Mouse (Mus musculus): ENCODE data around the gene AC129217.1.
A peak's percentile ranks its signal among the peaks of the same experiment; 100 is the strongest.

AC129217.1 gene

GRCm38 (mm10) chr19:8829660-8830059, at the start of gene AC129217.1:
AC129217.1 (plus strand) TSS chr19:8829773.
- Histone ChIP-seq H3K4me3 (replicated peaks; ENCODE audit: low read length) (no peak within 1 kb of the TSS), H3K27me3 (ENCODE audit: insufficient read depth, low read length) (no peaks in the 10 kb centered on the region), H3K4me1 (replicated peaks; ENCODE audit: low read depth, low read length) (peaks cover 35% of the 10 kb centered on the region), H3K9me3 (ENCODE audit: low read length) (no peaks in the 10 kb centered on the region), H3K36me3 (ENCODE audit: insufficient read depth, low read length) (peaks cover 99% of the 10 kb centered on the region)
- TF ChIP-seq NANOG (IDR thresholded peaks at IDR 0.05; ENCODE audit: borderline replicate concordance, low read length) (no peak), CTCF (conservative IDR thresholded peaks at IDR 0.05; ENCODE audit: low read length) (no peak), POU5F1 (IDR thresholded peaks at IDR 0.05; ENCODE audit: borderline replicate concordance, low read length) (no peak)

DNA sequence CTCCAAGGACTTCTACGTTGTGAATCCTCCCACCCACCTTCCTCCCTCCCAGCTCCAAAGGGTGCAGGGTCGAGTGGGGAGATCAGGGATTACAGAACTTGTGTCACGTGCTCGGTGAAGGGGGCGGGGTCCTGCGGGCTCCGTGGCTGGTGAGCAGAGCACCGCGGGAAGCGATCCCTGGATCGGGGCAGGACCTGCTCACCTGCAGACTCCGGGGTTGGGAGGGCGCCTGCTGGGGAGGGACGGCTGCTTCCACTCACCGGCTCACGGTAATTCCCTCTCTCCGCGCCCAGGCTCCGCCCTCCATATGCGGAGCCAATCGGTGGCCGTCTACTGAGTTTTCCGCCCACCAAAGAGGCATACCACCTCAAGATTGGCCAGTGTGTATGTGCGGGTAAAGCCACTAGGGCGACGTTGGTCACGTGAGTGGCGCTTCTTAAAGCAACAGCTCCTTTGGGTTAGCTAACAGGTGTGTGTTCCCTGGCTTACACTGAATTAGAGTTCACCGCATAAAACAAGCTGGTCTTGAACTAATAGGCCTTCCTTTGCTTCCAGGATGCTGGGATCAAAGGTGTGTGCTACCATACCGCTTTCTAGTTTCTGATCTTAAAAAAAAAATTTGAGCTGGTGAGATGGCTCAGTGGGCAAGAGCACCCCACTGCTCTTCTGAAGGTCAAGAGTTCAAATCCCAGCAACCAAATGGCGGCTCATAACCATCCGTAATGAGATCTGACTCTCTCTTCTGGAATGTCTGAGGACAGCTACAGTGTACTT, 43.4 kb upstream of the AC129217.1 start, which contains the start of gene Taf6l:
Gene Taf6l (minus strand): TSS at position 410 of the 774 bp plus-strand sequence.
- Histone ChIP-seq H3K36me3 (ENCODE audit: insufficient read depth, low read length) (peaks cover 47% of the 10 kb centered on the region), H3K27me3 (ENCODE audit: insufficient read depth, low read length) (no peaks in the 10 kb centered on the region), H3K4me1 (replicated peaks; ENCODE audit: low read depth, low read length) (peaks cover 52% of the 10 kb centered on the region), H3K4me3 (replicated peaks; ENCODE audit: low read length) (peak within 1 kb of the TSS; percentile 90), H3K9me3 (ENCODE audit: low read length) (no peaks in the 10 kb centered on the region)
- TF ChIP-seq NANOG (IDR thresholded peaks at IDR 0.05; ENCODE audit: borderline replicate concordance, low read length) (no peak), CTCF (conservative IDR thresholded peaks at IDR 0.05; ENCODE audit: low read length) (no peak), POU5F1 (IDR thresholded peaks at IDR 0.05; ENCODE audit: borderline replicate concordance, low read length) (no peak)

GRCm38 (mm10) chr19:8788521-8788920, 41.1 kb upstream of the AC129217.1 start:
- no peak overlapping the region for H3K4me3 ChIP-seq (replicated peaks; ENCODE audit: low read length)
- no peaks in the 10 kb centered on the region for H3K9me3 ChIP-seq (ENCODE audit: low read length)
- peaks cover 41% of the 10 kb centered on the region for H3K36me3 ChIP-seq (ENCODE audit: insufficient read depth, low read length)
- no peaks in the 10 kb centered on the region for H3K27me3 ChIP-seq (ENCODE audit: insufficient read depth, low read length)
- peaks cover 64% of the 10 kb centered on the region for H3K4me1 ChIP-seq (replicated peaks; ENCODE audit: low read depth, low read length)
- TF ChIP-seq NANOG (IDR thresholded peaks at IDR 0.05; ENCODE audit: borderline replicate concordance, low read length) (no peak), POU5F1 (IDR thresholded peaks at IDR 0.05; ENCODE audit: borderline replicate concordance, low read length) (no peak), CTCF (conservative IDR thresholded peaks at IDR 0.05; ENCODE audit: low read length) (no peak)

- Histone ChIP-seq H3K4me1 (replicated peaks; ENCODE audit: low read depth, low read length) (peaks cover 65% of the 10 kb centered on the region), H3K4me3 (replicated peaks; ENCODE audit: low read length) (no peak overlapping the region), H3K27me3 (ENCODE audit: insufficient read depth, low read length) (no peaks in the 10 kb centered on the region), H3K9me3 (ENCODE audit: low read length) (no peaks in the 10 kb centered on the region), H3K36me3 (ENCODE audit: insufficient read depth, low read length) (peaks cover 41% of the 10 kb centered on the region)
- TF ChIP-seq CTCF (conservative IDR thresholded peaks at IDR 0.05; ENCODE audit: low read length), result no peak
- TF ChIP-seq POU5F1 (IDR thresholded peaks at IDR 0.05; ENCODE audit: borderline replicate concordance, low read length), result no peak
- no peak for TF ChIP-seq NANOG (IDR thresholded peaks at IDR 0.05; ENCODE audit: borderline replicate concordance, low read length)
Observed at GRCm38 (mm10) chr19:8789171-8789570, 40.4 kb upstream of the AC129217.1 start.

DNA sequence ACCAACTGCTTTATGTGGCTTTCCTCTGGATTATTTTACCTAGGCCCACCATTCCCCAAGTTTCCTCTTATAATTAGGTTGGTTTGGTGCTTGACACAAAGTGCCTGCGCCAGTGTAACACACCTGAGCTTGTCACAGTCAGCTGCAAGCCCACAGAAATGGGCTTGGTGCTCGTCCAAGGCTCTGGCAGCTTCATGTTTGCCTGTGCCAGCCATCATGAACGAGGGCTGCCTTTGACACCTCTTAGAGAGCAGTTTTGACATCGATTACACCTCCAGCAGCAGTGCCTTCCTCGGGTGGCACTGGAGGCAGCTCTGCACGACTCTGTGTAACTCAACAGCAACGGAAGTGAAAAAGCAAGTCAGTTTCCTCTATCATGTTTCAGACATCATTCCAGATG, 39.4 kb upstream of the AC129217.1 start:
- no peak for TF ChIP-seq NANOG (IDR thresholded peaks at IDR 0.05; ENCODE audit: borderline replicate concordance, low read length)
- TF ChIP-seq CTCF (conservative IDR thresholded peaks at IDR 0.05; ENCODE audit: low read length), result no peak
- peaks cover 41% of the 10 kb centered on the region for H3K36me3 ChIP-seq (ENCODE audit: insufficient read depth, low read length)
- H3K4me3 ChIP-seq (replicated peaks; ENCODE audit: low read length), result no peak overlapping the region
- H3K27me3 ChIP-seq (ENCODE audit: insufficient read depth, low read length), result no peaks in the 10 kb centered on the region
- H3K9me3 ChIP-seq (ENCODE audit: low read length), result no peaks in the 10 kb centered on the region
- H3K4me1 ChIP-seq (replicated peaks; ENCODE audit: low read depth, low read length), result peaks cover 55% of the 10 kb centered on the region

DNA sequence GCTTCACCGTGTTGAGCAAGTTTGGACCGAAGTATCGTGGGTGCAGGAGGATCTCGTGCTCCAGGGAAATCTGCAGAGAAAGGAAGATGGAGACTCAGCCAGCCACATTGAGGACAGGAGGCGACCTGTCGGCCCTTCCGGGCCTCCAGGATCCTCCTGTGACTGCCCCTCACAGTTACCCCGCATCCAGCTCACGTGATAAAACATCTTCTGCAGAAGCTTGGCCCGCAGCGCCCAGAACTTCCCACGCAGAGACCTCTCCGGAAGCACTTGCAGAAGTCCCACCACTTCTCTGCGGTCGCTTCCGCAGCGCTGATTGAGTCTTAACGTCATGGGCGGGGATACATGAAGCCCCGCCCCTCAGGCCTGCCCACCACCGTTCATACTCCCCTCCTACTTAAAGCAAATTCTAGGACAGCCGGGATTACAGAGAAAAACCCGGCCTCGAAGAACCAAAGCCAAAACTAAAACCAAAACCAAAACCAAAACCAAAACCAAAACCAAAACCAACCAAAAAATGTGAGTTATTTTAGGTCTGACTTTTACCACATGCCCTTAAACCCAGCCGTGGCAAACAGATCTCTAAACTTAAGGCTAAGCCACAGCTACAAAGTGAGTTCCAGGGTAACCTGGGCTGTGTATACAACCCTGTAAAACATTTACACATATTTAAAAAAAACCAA, 31.2 kb upstream of the AC129217.1 start, which contains the start of gene Polr2g:
Gene Polr2g (minus strand): TSS at position 314 of the 683 bp plus-strand sequence.
- no peaks in the 10 kb centered on the region for H3K27me3 ChIP-seq (ENCODE audit: insufficient read depth, low read length)
- H3K36me3 ChIP-seq (ENCODE audit: insufficient read depth, low read length), result peaks cover 40% of the 10 kb centered on the region
- peak within 1 kb of the TSS; percentile 88 for H3K4me3 ChIP-seq (replicated peaks; ENCODE audit: low read length)
- peaks cover 42% of the 10 kb centered on the region for H3K4me1 ChIP-seq (replicated peaks; ENCODE audit: low read depth, low read length)
- H3K9me3 ChIP-seq (ENCODE audit: low read length), result no peaks in the 10 kb centered on the region
- TF ChIP-seq POU5F1 (IDR thresholded peaks at IDR 0.05; ENCODE audit: borderline replicate concordance, low read length) (no peak), CTCF (conservative IDR thresholded peaks at IDR 0.05; ENCODE audit: low read length) (no peak), NANOG (IDR thresholded peaks at IDR 0.05; ENCODE audit: borderline replicate concordance, low read length) (no peak)

- H3K36me3 ChIP-seq (ENCODE audit: insufficient read depth, low read length), result peaks cover 40% of the 10 kb centered on the region
- H3K4me1 ChIP-seq (replicated peaks; ENCODE audit: low read depth, low read length), result peaks cover 44% of the 10 kb centered on the region
- no peak for TF ChIP-seq NANOG (IDR thresholded peaks at IDR 0.05; ENCODE audit: borderline replicate concordance, low read length)
- TF ChIP-seq CTCF (conservative IDR thresholded peaks at IDR 0.05; ENCODE audit: low read length), result no peak
- TF ChIP-seq POU5F1 (IDR thresholded peaks at IDR 0.05; ENCODE audit: borderline replicate concordance, low read length), result no peak
- peak overlapping the region; percentile 88 for H3K4me3 ChIP-seq (replicated peaks; ENCODE audit: low read length)
- no peaks in the 10 kb centered on the region for H3K27me3 ChIP-seq (ENCODE audit: insufficient read depth, low read length)
- no peaks in the 10 kb centered on the region for H3K9me3 ChIP-seq (ENCODE audit: low read length)
Observed at GRCm38 (mm10) chr19:8798947-8799315, 30.6 kb upstream of the AC129217.1 start.

DNA sequence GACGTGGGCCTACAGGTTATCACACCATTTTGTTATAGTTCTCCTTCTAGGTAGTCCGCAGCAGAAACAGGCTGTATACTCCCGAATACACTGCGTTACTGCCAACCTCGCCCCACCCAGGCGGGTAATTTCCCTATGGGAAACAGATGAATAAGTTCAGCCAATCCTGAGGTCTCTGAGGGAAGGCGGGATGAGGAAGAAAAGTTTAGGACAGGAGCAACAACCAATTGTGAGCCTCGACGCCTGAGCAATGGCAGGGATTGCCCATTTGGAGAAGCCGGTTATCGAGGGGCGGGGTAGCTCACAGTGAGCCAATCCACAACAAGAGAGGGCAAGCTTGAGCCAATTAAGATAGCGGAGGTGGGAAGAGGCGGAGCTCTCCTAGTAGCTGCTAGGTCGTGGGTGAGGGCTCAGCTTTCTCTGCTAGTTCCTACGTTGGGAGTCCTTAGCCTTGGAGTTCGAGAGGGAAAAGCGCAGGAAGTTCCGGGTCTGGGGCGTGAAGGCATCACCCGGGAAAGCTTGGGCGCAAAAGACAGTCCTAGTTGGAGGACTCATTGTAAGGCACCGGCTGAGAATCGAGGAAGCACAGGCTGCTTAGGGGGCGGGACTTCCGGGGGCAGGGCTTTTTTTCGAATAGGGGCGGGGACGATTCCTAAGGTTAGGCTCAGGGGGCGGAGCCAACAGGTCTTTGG, 27.3 kb upstream of the AC129217.1 start, which contains the start of gene Zbtb3:
Gene Zbtb3 (plus strand): TSS at position 426 of the 692 bp plus-strand sequence.
- TF ChIP-seq CTCF (conservative IDR thresholded peaks at IDR 0.05; ENCODE audit: low read length) (no peak), NANOG (IDR thresholded peaks at IDR 0.05; ENCODE audit: borderline replicate concordance, low read length) (no peak), POU5F1 (IDR thresholded peaks at IDR 0.05; ENCODE audit: borderline replicate concordance, low read length) (no peak)
- H3K4me3 ChIP-seq (replicated peaks; ENCODE audit: low read length), result peak within 1 kb of the TSS; percentile 92
- no peaks in the 10 kb centered on the region for H3K9me3 ChIP-seq (ENCODE audit: low read length)
- peaks cover 41% of the 10 kb centered on the region for H3K36me3 ChIP-seq (ENCODE audit: insufficient read depth, low read length)
- peaks cover 57% of the 10 kb centered on the region for H3K4me1 ChIP-seq (replicated peaks; ENCODE audit: low read depth, low read length)
- no peaks in the 10 kb centered on the region for H3K27me3 ChIP-seq (ENCODE audit: insufficient read depth, low read length)

Data from E14TG2a.4 (cell line).